Mouse (Mus musculus) olfactory bulb, adult 2 months (tissue): ENCODE measurements at regions not wholly inside any gene's neighbourhood (a gene's known extent, or its start where the extent isn't known, plus 50 kb on each side); places are given as distances from the start of the nearest gene placed in this dataset.

ENCODE experiments used
- H3K27ac ChIP-seq: fragments of 200-500 bp; 2 replicates; pipeline ENCODE4 v1.5.1; 2012; ENCODE audit warnings: low read depth, low read length; ENCODE audit not compliant: insufficient read depth
- H3K4me1 ChIP-seq: fragments of 200-500 bp; 2 replicates; pipeline ENCODE4 v1.6.1; 2012; ENCODE audit warnings: low read length; ENCODE audit not compliant: control insufficient read depth, insufficient read depth
- H3K4me3 ChIP-seq: fragments of 200-500 bp; 2 replicates; pipeline ENCODE4 v1.5.1; 2012; ENCODE audit warnings: mild to moderate bottlenecking, low read depth, low read length, moderate library complexity; ENCODE audit not compliant: insufficient read depth
- CTCF ChIP-seq: fragments of 200-500 bp; IDR thresholded peaks from 2 replicates; pipeline ENCODE4 v1.5.1; 2012; ENCODE audit warnings: low read depth, mild to moderate bottlenecking, low read length, moderate library complexity; ENCODE audit not compliant: insufficient read depth
- POLR2A ChIP-seq: fragments of 200-500 bp; IDR thresholded peaks from 2 replicates; pipeline ENCODE4 v1.6.1; 2012; ENCODE audit warnings: mild to moderate bottlenecking, low read depth, low read length, moderate library complexity; ENCODE audit not compliant: insufficient read depth
- WGBS: fragments of 180-500 bp; shearing (Covaris S2); methylation state at CpG from one replicate; pipeline ENCODE4 v1.1.7; 2018; 5-methylcytosine and 5-hydroxymethylcytosine counted together

- 87% methylated on average over 3 of the region's 3 CpGs for WGBS
- TF ChIP-seq POLR2A, result no peak
- no peak for TF ChIP-seq CTCF
- Histone ChIP-seq H3K4me3 (no peak overlapping the region), H3K27ac (no peak overlapping the region), H3K4me1 (no peaks in the 10 kb centered on the region)
These were observed 54.1 kb upstream of the Mtap start for GRCm38 (mm10) chr4:89082838-89083237.

DNA sequence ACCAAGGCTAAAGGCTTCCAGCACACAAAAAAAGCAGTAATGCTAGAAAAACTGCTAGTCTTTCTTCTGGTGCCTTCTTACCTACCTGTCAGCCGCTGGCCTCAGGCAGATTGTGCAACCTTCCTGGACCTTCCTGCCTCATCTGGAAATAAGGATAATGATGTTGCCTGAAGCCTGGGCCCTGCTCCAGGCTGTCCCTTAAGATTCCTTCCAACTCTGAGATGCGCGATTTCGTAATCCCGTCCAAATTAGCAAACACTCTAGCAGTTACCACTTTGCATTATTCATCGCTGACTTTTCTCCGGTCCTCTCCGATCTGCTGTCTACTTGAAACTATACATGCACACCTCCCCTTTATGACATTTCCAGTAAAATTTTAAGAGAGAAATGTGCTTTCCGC, 58.4 kb upstream of the Mtap start:
- no peak overlapping the region for H3K27ac ChIP-seq
- no peak for TF ChIP-seq CTCF
- TF ChIP-seq POLR2A, result no peak
- no peaks in the 10 kb centered on the region for H3K4me1 ChIP-seq
- no peak overlapping the region for H3K4me3 ChIP-seq
- WGBS, result 68% methylated on average over 9 of the region's 9 CpGs

DNA sequence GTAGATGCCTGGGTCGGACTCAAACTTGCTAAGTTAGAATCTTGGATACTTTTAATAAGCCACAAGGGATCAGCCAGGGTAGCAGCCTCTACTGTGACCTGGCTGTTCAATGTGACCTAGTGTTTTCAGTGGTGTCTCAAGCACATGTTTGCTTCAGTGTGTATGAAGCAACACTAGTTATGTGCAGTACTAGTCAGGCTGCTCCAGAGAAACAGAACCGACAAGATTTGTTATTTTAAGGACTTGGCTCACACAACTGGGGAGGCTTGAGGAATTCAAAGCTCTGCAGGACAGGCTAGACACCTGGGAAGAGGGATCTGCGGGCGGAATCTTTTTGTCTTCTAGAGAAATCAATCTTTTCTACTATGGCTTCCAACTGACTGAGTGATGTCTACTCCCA, 62.2 kb upstream of the Mtap start:
- H3K4me3 ChIP-seq, result no peak overlapping the region
- H3K27ac ChIP-seq, result no peak overlapping the region
- no peak for TF ChIP-seq POLR2A
- no peak for TF ChIP-seq CTCF
- WGBS, result 70% methylated on average over 4 of the region's 4 CpGs
- no peaks in the 10 kb centered on the region for H3K4me1 ChIP-seq

- no peak for TF ChIP-seq POLR2A
- TF ChIP-seq CTCF, result no peak
- Histone ChIP-seq H3K4me1 (no peaks in the 10 kb centered on the region), H3K27ac (no peak overlapping the region), H3K4me3 (no peak overlapping the region)
- WGBS, result 79% methylated on average over 2 of the region's 2 CpGs
These were observed 66.5 kb upstream of the Mtap start for GRCm38 (mm10) chr4:89070430-89070829.

DNA sequence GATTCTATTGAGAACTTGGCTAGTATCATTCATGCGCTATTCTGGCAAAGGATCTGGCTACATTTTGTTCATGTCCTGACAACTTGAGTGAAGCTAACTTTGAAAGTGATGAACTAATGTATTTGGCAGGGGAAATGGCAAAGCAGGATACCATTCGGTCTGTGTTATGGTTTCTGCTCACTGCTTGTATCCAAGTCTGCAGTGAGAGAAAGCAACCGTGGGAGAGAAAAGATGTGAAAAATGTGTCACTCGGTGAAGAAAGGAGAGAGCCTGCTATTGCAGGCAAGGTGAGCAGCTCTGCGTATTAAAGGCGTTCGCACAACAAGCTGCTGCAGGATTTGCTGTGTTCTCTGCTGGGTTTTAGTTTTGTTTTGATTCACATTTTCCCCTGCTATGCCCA, 72.5 kb upstream of the Mtap start:
- H3K4me1 ChIP-seq, result no peaks in the 10 kb centered on the region
- 50% methylated on average over 7 of the region's 7 CpGs for WGBS
- no peak for TF ChIP-seq POLR2A
- no peak overlapping the region for H3K4me3 ChIP-seq
- no peak overlapping the region for H3K27ac ChIP-seq

DNA sequence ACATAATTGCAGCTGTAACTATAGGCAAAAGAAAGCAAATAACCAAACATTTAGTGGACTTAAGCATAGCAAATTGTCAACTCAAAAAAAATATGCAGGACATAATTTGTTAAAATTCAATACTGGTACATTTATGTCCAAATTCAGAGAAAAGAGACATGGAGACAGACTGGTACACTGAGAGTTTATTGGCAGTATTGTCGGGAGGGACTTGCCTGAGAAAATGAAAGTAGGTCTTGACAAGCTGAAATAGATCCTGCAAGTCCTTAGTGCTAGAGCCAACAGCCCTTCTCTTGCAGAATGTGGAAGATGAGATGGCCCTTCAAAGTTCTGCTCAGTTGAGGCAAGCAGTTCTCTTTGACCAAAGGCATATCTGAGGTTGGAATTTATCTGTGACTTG, 74.5 kb upstream of the Mtap start:
- Histone ChIP-seq H3K4me3 (no peak overlapping the region), H3K4me1 (no peaks in the 10 kb centered on the region), H3K27ac (no peak overlapping the region)
- 77% methylated on average over 1 of the region's 1 CpGs for WGBS
- TF ChIP-seq POLR2A (no peak), CTCF (no peak)

GRCm38 (mm10) chr4:89061619-89062018, 75.3 kb upstream of the Mtap start:
- no peak overlapping the region for H3K27ac ChIP-seq
- 89% methylated on average over 4 of the region's 4 CpGs for WGBS
- no peaks in the 10 kb centered on the region for H3K4me1 ChIP-seq
- no peak overlapping the region for H3K4me3 ChIP-seq
- TF ChIP-seq POLR2A (no peak), CTCF (no peak)

- Histone ChIP-seq H3K4me1 (no peaks in the 10 kb centered on the region), H3K27ac (no peak overlapping the region), H3K4me3 (no peak overlapping the region)
- no peak for TF ChIP-seq POLR2A
- no peak for TF ChIP-seq CTCF
These were observed 79.3 kb upstream of the Mtap start for GRCm38 (mm10) chr4:89057573-89057972.

DNA sequence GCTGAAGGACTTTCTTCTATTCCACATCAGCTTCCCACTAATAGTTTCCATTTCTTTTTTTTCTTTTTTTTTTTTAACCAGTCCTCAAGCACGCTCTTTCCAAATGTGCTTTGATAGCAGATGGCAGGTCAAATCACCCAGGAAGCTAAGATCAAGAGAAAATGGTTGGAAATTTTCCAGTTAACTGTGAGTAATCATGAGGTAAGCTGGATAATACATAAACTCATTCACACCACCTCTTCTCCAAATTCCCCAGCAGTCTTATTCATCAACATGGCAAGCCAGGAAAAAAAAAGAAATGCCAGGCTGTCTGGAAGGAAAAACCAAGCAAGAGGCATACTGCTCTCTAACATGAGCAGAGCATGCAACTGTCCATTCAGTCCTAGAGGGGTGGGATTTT, 79.8 kb upstream of the Mtap start:
- TF ChIP-seq CTCF (no peak), POLR2A (no peak)
- no peak overlapping the region for H3K27ac ChIP-seq
- H3K4me1 ChIP-seq, result no peaks in the 10 kb centered on the region
- 78% methylated on average over 1 of the region's 1 CpGs for WGBS
- no peak overlapping the region for H3K4me3 ChIP-seq

DNA sequence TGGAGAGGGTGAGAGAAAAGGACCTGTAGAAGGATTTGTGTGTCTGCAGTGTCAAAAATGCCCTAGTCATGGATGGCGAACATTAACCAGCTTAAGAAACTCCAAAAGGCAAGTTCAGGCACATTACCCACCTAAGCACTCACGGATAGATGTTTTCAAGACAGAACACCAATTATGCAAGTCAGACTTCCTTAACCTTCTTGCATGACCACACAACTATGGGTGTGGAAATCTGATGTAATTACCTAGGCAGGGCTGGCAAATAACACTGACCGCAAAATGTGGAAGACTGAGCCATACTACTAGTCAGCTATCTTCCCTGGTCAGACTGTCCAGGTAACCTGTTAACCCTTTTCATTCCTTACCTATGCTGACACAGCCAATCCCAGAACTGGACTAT, 81.0 kb upstream of the Mtap start:
- WGBS, result 90% methylated on average over 3 of the region's 3 CpGs
- H3K4me1 ChIP-seq, result no peaks in the 10 kb centered on the region

GRCm38 (mm10) chr4:89053606-89054005, 83.3 kb upstream of the Mtap start:
- 84% methylated on average over 6 of the region's 6 CpGs for WGBS
- no peaks in the 10 kb centered on the region for H3K4me1 ChIP-seq
- no peak overlapping the region for H3K4me3 ChIP-seq
- H3K27ac ChIP-seq, result no peak overlapping the region
- TF ChIP-seq POLR2A (no peak), CTCF (no peak)

More for the DNA sequence above, 81.0 kb upstream of the Mtap start:
- TF ChIP-seq POLR2A, result no peak
- no peak for TF ChIP-seq CTCF
- Histone ChIP-seq H3K27ac (no peak overlapping the region), H3K4me3 (no peak overlapping the region)
